Mouse (Mus musculus) hindbrain, embryonic 16.5 days (tissue): ENCODE measurements at regions not wholly inside any gene's neighbourhood (a gene's known extent, or its start where the extent isn't known, plus 50 kb on each side); places are given as distances from the start of the nearest gene placed in this dataset.

ENCODE experiments used
- ATAC-seq: fragments of 200-750 bp; cut with Nextera tagmentation; 2 replicates; pipeline ENCODE4 v1.8.0; 2017; ENCODE audit warnings: moderate TSS enrichment, moderate library complexity
- H3K27ac ChIP-seq: fragments of 300-500 bp; sonication (generic); 2 replicates; pipeline ENCODE4 v1.5.1; 2014; ENCODE audit warnings: low read depth, mild to moderate bottlenecking, control low read depth, low read length, moderate library complexity
- H3K27me3 ChIP-seq: fragments of 300-500 bp; sonication (generic); replicated peaks from 2 replicates; pipeline ENCODE4 v1.6.1; 2014; ENCODE audit warnings: low read length; ENCODE audit not compliant: control insufficient read depth, insufficient read depth
- H3K36me3 ChIP-seq: fragments of 300-500 bp; sonication (generic); 2 replicates; pipeline ENCODE4 v1.6.1; 2014; ENCODE audit warnings: mild to moderate bottlenecking, low read length, moderate library complexity, mixed read lengths; ENCODE audit not compliant: control insufficient read depth, insufficient read depth
- H3K4me1 ChIP-seq: fragments of 300-500 bp; sonication (generic); 2 replicates; pipeline ENCODE4 v1.6.1; 2014; ENCODE audit warnings: low read depth, low read length; ENCODE audit not compliant: control insufficient read depth, insufficient read depth
- H3K4me2 ChIP-seq: fragments of 300-500 bp; sonication (generic); 2 replicates; pipeline ENCODE4 v1.6.1; 2014; ENCODE audit warnings: mild to moderate bottlenecking, low read length, control low read depth, moderate library complexity
- H3K4me3 ChIP-seq: fragments of 300-500 bp; sonication (generic); 2 replicates; pipeline ENCODE4 v1.5.1; 2014; ENCODE audit warnings: mild to moderate bottlenecking, low read length, control low read depth, moderate library complexity
- H3K9ac ChIP-seq: fragments of 300-500 bp; sonication (generic); 2 replicates; pipeline ENCODE4 v1.6.1; 2014; ENCODE audit warnings: low read depth, mild to moderate bottlenecking, control low read depth, low read length, moderate library complexity
- H3K9me3 ChIP-seq: fragments of 300-500 bp; sonication (generic); 2 replicates; pipeline ENCODE4 v1.6.1; 2014; ENCODE audit warnings: mild to moderate bottlenecking, low read length, moderate library complexity; ENCODE audit not compliant: control insufficient read depth
- WGBS: fragments of 180-500 bp; shearing (Covaris S2); extraction: QIAGEN DNeasy Blood & Tissue Kit; methylation state at CpG from one replicate; pipeline ENCODE4 v1.1.7; 2014; 5-methylcytosine and 5-hydroxymethylcytosine counted together

DNA sequence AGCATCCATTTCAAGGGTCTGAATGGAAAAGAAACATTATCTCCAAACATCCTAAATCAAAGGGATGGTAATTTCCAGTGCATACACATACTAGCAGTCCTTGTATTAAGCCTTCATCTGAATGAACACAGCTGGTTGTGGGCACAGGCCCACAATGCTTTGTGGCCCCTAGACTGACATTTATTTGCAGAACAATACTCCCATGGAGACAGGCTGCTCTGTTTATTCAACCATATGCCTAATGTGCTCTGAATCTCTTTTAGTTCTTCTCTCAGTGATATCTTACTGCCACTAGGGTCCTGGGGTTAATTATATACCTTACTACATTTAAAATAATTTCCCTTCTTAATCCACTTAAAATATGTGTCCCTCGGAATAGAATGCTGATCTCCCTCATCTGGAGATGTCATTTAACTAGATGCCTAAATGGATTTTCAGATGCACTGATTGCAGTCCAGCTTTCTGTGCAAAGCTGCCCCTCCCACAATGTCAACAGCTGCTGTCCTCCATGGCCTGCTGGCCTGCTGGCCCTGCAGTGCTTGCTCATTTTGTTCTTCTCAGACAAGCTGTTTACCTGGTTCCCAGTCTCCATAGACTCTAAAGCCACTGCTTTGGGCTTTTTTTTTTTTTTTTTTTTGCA is 254.8 kb upstream of the Plxna2 start:
- Histone ChIP-seq H3K36me3 (no peaks in the 10 kb centered on the region), H3K27me3 (no peaks in the 10 kb centered on the region), H3K4me3 (no peak overlapping the region), H3K9me3 (no peaks in the 10 kb centered on the region), H3K9ac (no peak overlapping the region), H3K4me1 (no peaks in the 10 kb centered on the region), H3K27ac (no peak overlapping the region), H3K4me2 (no peak overlapping the region)
- no peak; the same call in 1 of the 2 replicates for ATAC-seq
- WGBS: 26% methylated on average over 1 of the region's 1 CpGs

DNA sequence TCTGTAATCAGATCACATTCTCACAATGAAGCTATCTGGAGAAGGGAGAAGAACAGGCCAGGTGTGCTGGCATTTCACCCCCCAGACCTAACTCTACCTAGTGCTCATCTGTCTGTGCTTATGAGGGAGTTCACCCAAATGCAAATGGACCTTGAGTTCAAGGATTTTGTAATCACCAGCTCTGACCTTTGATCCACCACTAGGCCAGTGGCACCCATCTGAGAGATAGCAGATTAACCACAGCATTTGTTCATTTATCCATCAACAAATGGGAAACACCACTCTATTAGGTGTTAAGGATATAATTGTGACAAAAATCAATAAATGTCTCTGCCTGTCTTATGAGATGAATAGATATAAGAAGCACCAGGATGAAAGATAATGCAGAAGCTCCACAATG is 255.7 kb upstream of the Plxna2 start:
- H3K27me3 ChIP-seq: no peaks in the 10 kb centered on the region
- no peaks in the 10 kb centered on the region for H3K36me3 ChIP-seq
- no peak overlapping the region for H3K4me3 ChIP-seq
- H3K9me3 ChIP-seq: no peaks in the 10 kb centered on the region
- no peaks in the 10 kb centered on the region for H3K4me1 ChIP-seq
- ATAC-seq: no peak
- H3K4me2 ChIP-seq: no peak overlapping the region
- no peak overlapping the region for H3K27ac ChIP-seq
- no peak overlapping the region for H3K9ac ChIP-seq

DNA sequence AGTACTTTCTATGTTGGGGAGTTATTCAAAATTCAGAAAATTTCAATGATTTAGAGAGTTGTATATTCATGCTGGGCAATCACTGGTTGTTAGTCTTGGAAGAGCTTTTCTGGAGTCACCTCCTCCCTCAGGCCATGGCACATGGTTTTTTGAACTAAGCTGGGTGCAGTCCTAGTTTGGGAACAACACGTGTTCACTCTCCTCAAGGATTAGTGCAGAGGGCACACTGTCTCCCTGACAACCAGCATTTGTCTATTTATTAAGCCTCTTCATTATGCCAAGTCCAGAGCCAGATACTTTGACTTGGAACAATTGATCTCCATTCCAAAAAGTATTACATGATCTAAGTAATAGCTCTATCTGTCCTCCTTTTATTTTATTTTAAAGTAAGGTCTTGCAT is 256.7 kb upstream of the Plxna2 start:
- ATAC-seq: no peak; the same call in 1 of the 2 replicates
- Histone ChIP-seq H3K4me1 (no peaks in the 10 kb centered on the region), H3K4me2 (no peak overlapping the region), H3K36me3 (no peaks in the 10 kb centered on the region), H3K9ac (no peak overlapping the region), H3K27ac (no peak overlapping the region), H3K4me3 (no peak overlapping the region), H3K9me3 (no peaks in the 10 kb centered on the region), H3K27me3 (no peaks in the 10 kb centered on the region)
- WGBS: 27% methylated on average over 1 of the region's 1 CpGs

DNA sequence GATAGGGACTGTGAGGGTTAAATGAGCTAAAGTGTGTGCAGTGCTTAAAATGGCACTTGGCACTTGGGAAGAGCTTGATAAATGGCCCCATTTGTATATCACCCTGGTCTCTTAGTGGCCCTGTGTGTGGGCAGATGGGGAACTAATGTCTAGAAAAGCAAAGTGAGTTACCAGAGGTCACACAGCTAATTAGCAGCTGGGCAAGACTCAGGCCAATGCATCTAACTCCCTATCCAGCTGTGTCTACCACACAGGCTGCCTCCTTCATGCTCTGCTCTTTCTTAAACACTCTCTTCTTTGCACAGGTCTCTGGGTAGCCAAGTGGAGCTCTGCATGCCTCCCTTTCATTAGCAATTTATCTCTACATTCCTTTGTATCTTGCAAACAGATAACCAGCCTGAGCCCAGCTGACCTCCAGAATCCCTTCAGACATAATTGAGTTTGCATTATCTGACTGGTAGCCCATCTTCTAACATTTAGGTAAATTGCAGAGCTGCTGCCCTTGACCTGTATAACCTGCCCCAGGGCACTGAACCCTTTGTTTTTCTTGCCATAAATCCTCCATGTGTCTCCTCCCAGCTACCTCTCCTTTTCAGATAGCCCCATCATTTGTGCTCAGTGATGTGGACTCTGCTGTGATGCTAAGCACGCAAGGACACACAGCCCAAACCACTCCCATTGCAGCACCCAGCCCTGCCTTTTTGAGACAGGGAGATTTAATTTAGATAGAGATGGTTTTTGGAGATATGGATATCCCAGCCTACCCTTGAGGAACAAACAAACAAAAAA is 263.5 kb upstream of the Plxna2 start:
- H3K4me3 ChIP-seq: no peak overlapping the region
- ATAC-seq: no peak
- H3K9me3 ChIP-seq: no peaks in the 10 kb centered on the region
- no peak overlapping the region for H3K9ac ChIP-seq
- no peaks in the 10 kb centered on the region for H3K4me1 ChIP-seq
- WGBS: 65% methylated on average over 1 of the region's 1 CpGs
- H3K27ac ChIP-seq: no peak overlapping the region
- H3K27me3 ChIP-seq: no peaks in the 10 kb centered on the region
- no peak overlapping the region for H3K4me2 ChIP-seq
- no peaks in the 10 kb centered on the region for H3K36me3 ChIP-seq

DNA sequence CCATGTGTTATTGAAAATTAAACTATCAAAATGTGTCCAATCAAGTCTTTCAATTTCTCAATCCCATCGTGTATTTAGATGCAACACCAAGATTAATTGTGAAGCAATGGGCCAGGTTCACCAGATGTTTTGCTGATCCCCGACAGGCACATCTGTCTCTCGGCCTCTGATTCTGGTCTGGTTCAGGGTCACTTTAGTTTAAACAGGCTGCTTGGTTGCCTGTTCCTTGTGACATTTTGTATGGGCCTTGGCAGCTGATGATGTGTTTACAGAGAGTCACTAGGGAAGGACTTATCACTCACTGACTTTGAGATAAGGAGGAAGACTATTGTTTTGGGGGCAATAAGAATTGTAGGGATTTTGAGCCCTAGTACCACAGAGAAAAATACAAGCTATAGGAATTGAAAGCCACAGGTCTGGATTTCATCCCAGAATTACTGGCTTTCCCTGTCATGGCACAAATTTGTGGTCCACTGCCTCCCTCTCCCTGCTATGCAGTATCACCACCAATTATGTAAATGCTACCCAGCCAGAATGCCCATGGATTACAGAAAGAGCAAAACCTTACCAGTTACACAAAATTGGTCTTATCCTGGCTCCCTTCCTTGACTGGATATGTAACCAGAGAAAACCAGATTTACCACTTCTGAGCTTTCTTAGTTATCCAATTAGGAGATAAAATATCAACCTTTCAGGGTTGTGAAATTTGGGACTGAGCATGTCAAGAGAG is 272.5 kb upstream of the Plxna2 start:
- Histone ChIP-seq H3K4me2 (no peak overlapping the region), H3K9me3 (no peaks in the 10 kb centered on the region), H3K27ac (no peak overlapping the region), H3K4me1 (no peaks in the 10 kb centered on the region), H3K36me3 (no peaks in the 10 kb centered on the region), H3K4me3 (no peak overlapping the region), H3K27me3 (no peaks in the 10 kb centered on the region), H3K9ac (no peak overlapping the region)
- 65% methylated on average over 3 of the region's 3 CpGs for WGBS
- no peak for ATAC-seq

DNA sequence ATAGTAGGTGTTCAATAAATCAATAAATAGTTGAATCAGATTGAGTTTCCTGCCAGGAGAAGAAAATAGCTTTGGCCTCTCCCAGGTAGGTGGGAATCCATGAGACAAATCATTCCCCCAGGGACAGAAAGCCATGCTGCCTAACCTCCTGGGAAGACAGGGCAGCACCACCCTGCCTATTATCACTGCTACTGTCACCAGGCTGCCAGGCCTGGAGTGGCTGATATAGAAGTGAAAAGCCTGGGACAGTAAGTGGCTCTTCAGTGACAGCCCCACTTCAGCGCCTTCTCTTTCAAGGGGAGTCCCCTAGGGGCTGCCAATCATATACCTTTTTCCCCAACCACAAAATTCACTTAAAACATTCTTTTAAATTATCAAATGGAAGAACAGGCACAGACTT is 275.4 kb upstream of the Plxna2 start:
- no peak overlapping the region for H3K27ac ChIP-seq
- WGBS: 64% methylated on average over 1 of the region's 1 CpGs
- ATAC-seq: no peak
- no peak overlapping the region for H3K4me3 ChIP-seq
- H3K9ac ChIP-seq: no peak overlapping the region
- no peaks in the 10 kb centered on the region for H3K9me3 ChIP-seq
- H3K27me3 ChIP-seq: no peaks in the 10 kb centered on the region
- H3K4me1 ChIP-seq: no peaks in the 10 kb centered on the region
- H3K4me2 ChIP-seq: no peak overlapping the region
- H3K36me3 ChIP-seq: no peaks in the 10 kb centered on the region

DNA sequence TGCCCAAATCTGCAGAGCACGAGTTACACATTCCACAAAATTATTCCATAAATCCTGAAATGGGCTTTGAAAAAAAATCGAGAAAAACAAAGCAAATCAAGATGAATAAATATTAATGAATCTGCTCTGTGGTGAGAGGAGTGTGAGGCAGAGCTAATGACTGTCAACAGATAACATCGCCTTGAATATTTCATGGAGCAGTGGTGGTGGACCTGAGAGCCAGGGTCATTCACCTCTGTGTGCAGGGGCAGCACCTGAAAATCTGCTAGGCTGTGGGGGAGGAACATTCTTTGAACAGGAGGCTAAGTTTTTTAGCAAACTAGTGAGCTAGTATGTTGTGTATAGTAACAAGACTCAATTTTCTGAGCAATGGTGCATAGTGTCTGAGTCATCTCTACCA is 276.3 kb upstream of the Plxna2 start:
- Histone ChIP-seq H3K27me3 (no peaks in the 10 kb centered on the region), H3K27ac (no peak overlapping the region), H3K4me3 (no peak overlapping the region), H3K36me3 (no peaks in the 10 kb centered on the region), H3K4me2 (no peak overlapping the region), H3K9me3 (no peaks in the 10 kb centered on the region), H3K4me1 (no peaks in the 10 kb centered on the region), H3K9ac (no peak overlapping the region)
- 44% methylated on average over 3 of the region's 3 CpGs for WGBS
- no peak for ATAC-seq

DNA sequence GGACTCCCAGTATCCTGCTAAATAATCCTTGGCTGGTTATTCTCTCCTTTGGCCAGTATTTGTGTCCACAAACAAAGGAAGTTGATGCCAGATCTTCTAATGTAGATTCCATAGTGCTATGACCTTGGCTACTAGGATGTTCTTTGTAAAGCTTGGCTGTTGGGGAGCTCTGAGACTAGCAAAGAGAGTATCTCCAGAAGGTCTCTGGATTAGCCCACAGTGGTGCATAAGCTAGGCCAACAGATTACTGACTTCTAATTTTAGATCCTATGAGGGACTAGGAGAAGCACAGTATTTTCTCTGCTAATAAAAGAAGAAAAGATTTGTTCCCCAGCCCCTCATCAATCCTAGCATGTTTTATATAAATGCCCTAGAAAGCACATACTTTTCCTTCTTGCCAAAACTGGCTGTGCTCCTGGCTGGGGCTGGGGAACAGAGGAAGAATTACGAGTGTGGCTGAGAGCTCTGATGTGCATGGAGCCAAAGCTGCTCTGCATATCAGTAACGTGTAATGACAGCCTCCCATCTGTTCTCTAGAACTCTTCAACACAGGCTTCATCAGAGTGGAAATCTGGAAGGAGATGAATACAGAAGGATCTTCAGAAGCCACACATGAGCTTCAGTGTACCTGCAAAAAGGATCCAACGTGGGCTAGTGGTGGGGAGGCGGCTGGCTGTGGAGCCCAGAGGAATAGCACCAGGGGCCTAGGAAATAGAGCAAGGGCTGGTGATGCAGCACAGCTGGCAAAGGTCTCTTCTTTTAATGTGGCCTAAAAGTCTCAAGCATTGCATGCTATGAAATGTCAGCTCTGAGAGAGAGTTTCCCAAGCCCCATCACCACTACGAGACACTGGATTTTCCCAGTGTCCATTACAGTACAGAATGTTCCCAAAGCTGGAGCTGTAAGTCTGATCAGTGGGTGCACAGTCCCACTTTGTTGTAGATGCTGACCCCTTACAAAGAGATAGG is 283.0 kb upstream of the Plxna2 start:
- peak; percentile 68; the same call in 1 of the 2 replicates for ATAC-seq
- Histone ChIP-seq H3K4me3 (no peak overlapping the region), H3K27me3 (no peaks in the 10 kb centered on the region), H3K9ac (no peak overlapping the region), H3K4me2 (no peak overlapping the region), H3K27ac (peak overlapping the region; percentile 51), H3K36me3 (no peaks in the 10 kb centered on the region), H3K9me3 (no peaks in the 10 kb centered on the region), H3K4me1 (no peaks in the 10 kb centered on the region)
- WGBS: 51% methylated on average over 5 of the region's 5 CpGs
